Mouse (Mus musculus) MEL-GATA-1-ER (cell line): Measurements from ENCODE around the gene Lyg1.

ENCODE experiments used
- DNase-seq: peaks from one replicate; pipeline ENCODE4 v3.0.0-alpha.2; 2012; ENCODE audit warnings: low read depth; ENCODE audit errors: extremely low read depth

The Lyg1 gene

DNA sequence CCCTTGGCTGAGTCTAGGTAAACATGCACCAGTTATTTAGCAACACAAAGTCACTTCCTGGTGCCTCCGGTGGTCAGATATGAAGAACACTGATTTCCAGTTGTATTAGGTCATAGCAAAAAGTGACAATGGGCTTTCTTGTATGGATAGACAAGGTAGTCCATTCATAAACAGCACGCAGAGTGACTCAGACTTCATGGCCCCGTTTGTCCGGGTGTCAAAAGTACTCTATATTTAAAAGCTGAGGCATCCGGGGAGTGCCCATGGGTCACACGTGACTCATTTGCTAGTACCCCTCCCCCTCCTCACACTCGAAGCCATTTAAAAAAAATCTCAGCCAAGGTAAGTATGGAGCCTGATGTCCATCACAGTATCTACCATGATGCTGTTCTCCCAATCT lies 2.8 kb downstream of the Lyg1 start:
- no peak for DNase-seq

DNA sequence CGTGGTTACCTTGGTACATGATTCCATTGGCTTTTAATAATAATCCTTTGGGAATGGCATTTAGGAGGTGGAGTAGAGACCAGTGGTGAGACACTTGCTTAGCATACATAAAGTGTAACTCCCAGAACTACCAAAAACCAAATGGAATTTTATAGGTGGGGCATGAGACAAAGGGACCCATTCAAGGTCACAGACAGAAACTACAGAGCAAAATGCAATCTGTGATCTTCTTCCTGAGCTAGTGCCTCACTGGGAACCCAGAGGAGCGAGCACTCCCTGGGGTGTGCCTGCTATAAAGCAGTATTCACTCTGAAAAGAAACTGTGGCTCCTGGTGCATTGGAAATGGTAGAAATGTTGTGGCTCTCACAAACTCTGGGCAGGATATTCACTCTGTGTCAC lies 8.7 kb downstream of the Lyg1 start:
- no peak for DNase-seq

DNA sequence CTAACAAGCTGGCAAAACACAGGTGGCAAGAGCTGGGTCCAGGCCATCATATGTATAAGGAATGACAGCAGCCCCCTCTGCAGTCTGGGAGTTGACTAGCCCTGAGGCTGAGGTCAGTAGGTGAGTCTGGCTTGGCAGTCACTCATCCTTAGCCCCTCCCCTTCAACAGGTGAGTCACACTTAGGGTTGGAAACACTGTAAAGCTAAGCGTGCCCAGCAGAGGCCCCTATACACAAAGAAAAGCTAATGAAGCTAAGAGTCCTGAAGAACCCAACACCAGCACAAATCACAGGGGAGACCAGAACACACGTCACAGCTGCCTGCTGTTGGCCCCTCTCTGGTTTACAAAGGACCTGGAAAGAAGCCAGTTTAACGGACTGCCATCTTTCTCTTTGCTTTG lies 25.8 kb downstream of the Lyg1 start:
- no peak for DNase-seq

DNA sequence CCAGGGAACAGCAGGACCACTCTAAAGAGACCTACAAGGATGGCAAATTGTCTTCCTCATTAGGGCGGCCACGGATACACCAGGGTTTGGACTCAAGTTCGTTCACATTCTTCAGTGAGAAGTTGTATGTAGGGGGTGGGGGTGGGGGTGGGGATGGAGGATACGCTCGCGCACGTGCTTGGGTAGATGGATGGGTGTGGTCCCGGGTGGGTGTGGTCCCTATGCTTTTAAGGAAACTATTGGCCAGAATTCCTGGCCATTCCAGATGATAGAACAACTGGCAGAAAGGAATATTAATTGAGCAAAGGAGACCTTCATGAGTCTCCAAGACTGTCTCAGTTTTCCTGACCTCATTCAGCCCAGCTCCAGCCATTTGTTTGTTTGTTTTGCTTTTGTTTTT lies 31.6 kb downstream of the Lyg1 start:
- DNase-seq, result no peak

DNA sequence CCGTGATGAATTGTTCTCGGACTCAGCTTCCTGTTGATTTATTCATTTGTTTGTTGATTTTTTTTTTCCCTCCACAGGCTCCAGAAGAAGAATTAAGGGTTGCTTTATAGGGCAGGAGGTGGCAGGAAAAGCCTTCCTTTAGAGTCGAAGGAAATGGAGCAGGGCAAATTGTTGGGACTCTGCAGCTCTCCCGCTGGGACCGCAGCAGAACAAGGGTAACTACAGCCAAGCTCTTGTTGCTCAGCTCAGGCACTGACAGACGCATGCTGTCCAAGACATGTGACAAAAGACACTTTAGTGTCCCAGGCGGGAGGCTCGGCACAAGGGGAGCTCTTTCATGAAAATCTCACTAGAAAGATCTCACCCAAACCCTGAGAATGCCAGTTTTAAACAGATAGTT lies 35.0 kb downstream of the Lyg1 start:
- DNase-seq, result no peak

DNA sequence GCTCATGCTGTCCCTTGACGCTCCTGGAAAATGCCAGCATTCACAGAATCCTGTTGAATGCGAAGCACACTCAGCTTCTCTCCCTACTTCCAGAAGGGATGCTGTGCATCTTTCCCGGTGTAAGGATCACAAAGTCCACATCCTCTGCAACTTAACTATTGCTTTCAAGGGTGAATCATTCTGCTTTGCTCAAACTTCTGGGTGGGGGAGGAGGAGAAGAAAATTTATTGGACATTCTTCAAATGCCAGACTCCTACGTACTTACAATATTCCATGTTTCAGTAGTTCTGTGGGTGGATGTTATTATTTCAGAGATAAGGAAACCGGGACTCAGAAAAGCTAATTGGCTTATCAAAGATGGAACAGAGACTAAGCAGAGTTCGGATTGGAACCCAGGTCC lies 39.5 kb downstream of the Lyg1 start:
- DNase-seq, result no peak

DNA sequence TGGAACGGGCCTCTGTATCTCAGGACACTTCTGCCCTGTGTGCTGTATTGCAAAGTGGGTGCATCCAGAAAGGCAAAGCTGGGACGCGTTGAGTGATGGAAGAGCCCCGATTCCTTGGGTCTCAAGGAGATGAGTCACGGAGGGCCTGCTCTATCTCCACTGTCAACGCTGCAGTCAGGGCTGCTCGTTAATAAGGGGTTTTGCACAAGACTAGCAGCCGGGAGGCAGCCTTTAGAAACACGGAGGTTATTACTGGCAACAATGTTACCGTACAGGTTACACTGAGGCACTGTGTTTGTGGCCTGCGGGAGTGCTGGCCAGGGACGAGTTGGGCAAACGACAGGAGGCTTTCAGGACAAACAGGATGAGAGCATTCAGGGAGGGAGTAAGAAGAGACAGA lies 39.9 kb downstream of the Lyg1 start:
- no peak for DNase-seq

DNA sequence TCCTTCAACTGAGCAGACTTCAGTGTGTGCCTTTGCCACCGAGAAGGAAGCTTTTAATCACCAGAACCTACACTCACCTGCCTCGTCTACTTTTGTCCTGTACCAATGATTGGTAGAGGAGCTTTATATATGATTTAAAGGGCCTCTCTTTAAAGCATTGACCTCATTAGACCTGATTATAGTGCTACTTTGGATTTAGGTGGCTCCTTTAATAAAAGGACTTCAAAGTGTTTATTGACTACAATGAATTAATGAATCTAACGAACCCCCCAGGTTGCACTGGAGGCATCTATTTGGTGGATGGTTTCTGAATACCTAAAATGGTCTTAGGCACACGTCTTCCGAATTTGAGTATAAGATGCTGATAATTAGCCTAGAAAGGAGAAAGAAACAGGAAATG lies 41.2 kb downstream of the Lyg1 start, which contains the start of gene Lyg2:
TSS of gene Lyg2 (minus strand) at position 101 of the 400 bp plus-strand sequence.
- DNase-seq, result no peak

DNA sequence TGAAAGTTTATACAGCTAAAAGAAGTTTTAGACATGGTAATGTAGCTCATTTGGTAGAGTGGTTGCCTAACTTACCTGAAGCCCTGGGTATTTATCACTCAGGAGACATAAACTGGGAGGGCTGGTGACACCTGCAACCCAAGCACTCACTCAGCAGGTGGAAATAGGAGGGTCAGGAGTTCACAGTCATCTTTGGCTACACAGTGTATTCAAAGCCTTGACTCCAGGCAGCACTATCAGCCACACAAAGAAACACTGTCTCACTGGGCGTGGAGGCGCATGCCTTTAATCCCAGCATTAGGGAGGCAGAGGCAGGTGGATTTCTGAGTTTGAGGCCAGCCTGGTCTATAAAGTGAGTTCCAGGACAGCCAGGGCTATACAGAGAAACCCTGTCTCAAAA lies 44.8 kb downstream of the Lyg1 start:
- no peak for DNase-seq

DNA sequence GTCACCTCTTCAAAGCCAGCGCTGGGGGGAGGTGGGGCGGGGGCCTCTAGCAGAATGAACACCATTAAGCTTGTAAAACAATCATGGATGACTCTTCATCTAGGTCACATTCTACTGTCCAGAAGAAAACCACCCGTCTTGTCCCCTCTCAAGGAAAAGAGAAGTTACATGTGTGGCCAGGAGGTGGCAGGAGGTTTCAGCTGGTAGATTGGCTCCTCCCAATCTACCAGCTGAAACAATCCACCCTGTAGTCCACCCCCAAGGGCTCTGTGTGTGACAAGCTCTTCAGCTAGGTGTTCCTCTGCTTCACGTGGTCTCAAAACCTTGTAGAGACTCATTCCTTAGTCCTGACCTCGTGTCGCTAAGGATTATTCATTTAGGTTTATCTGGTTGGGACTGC lies 54.4 kb downstream of the Lyg1 start:
- peak; percentile 24 for DNase-seq

DNA sequence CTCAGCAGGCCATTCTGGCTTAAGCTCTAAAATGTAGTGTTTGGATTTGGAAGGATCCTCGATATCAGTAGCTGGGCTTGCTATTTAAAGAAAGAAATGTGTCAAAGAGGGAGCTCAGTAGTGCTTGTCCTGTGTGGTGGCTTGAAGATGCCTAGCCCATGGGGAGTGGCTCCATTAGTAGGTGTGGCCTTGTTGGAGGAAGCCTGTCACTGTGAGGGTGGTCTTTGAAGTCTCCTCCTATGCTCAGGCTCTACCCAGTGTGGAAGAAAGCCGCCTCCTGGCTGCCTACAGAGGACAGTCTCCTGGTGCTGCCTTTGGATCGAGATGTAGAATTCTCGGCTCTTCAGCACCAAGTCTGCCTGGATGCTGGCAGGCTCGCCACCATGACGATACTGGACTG lies 57.3 kb downstream of the Lyg1 start:
- DNase-seq, result no peak

DNA sequence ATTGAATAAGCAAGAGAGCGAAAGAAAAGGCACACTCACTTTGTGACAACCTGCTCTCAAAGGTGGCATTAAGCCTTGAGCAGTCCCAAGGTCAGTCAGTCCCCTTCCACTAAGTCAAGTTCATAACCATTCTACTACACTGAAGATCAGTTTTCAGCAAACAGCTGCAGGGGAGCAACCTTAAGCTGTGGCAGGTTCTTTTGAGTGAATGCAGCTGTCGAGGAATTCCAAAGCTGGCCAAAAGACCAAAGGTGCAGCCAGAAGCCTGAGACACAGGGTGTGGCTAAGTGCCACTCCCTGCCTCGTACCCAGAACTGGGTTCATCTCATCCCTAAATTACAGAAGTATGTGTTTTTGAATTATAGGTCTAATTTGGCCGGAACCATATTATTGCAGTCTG lies 57.7 kb downstream of the Lyg1 start:
- no peak for DNase-seq
